Mouse (Mus musculus): Measurements from ENCODE around the gene Ost4. TPM values are rescaled to one million over a fixed set of nuclear protein-coding genes. Genes with fewer than 3 reads are reported as not detected.

The Ost4 gene
- polyA plus RNA-seq, 1 experiment from 2014 or later = 517 TPM

GRCm38 (mm10) chr5:30915974-30916433 lies 8.4 kb upstream of the Ost4 start:
- ATAC-seq (replicated peaks; ENCODE audit: low FRiP score, low read depth) (peak; percentile 77), DNase-seq (ENCODE audit: low spot score) (peak; percentile 99)
- Histone ChIP-seq H3K4me3 (replicated peaks; ENCODE audit: low read depth, low read length) (peak overlapping the region; percentile 53; the same call in 1 of the 2 replicates), H3K36me3 (ENCODE audit: insufficient read depth, low read length) (peaks cover 21% of the 10 kb centered on the region; the same call in 1 of the 2 replicates), H3K27me3 (ENCODE audit: insufficient read depth, low read length) (no peaks in the 10 kb centered on the region), H3K4me1 (replicated peaks; ENCODE audit: insufficient read depth, low read length) (peaks cover 29% of the 10 kb centered on the region), H3K9ac (ENCODE audit: low read depth, low read length) (no peak overlapping the region), H3K4me2 (ENCODE audit: low read length) (peak overlapping the region; percentile 68), H3K27ac (peak overlapping the region; percentile 76), H3K9me3 (replicated peaks; ENCODE audit: low read length) (no peaks in the 10 kb centered on the region)
- TF ChIP-seq CTCF (IDR thresholded peaks at IDR 0.05; ENCODE audit: low read depth) = peak; percentile 82
- 3% methylated on average over 7 of the region's 7 CpGs for WGBS

DNA sequence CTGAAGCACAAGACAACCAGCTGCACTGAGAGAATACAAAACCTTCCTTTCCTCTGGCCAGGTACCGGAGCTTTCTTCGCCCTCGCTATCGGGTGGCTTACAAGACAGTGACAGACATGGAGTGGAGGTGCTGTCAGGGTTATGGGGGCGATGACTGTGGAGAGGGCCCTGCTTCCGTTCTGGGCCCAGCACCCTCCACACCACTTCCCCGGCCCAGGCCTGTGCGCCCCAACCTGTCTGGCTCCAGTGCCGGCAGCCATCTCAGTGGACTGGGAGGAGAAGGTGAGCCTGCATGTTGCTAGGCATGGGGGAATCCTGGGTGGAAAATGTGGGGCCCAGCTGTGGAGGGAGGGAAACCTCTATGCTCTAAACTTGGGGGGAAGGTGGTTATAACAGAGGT lies 7.9 kb upstream of the Ost4 start:
- 32% methylated on average over 9 of the region's 9 CpGs for WGBS

GRCm38 (mm10) chr5:30914849-30915248 lies 7.3 kb upstream of the Ost4 start:
- Histone ChIP-seq H3K27me3 (ENCODE audit: insufficient read depth, low read length) (no peaks in the 10 kb centered on the region), H3K36me3 (ENCODE audit: insufficient read depth, low read length) (peaks cover 21% of the 10 kb centered on the region; the same call in 1 of the 2 replicates), H3K27ac (peak overlapping the region; percentile 93; the same call in 1 of the 2 replicates), H3K4me1 (replicated peaks; ENCODE audit: insufficient read depth, low read length) (peaks cover 28% of the 10 kb centered on the region), H3K9me3 (replicated peaks; ENCODE audit: low read length) (no peaks in the 10 kb centered on the region), H3K4me3 (replicated peaks; ENCODE audit: low read depth, low read length) (peak overlapping the region; percentile 53), H3K9ac (ENCODE audit: low read depth, low read length) (peak overlapping the region; percentile 68), H3K4me2 (ENCODE audit: low read length) (peak overlapping the region; percentile 68)
- 28% methylated on average over 6 of the region's 6 CpGs for WGBS
- DNase-seq (ENCODE audit: low spot score) (no peak), ATAC-seq (replicated peaks; ENCODE audit: low FRiP score, low read depth) (no peak)
- no peak for TF ChIP-seq CTCF (IDR thresholded peaks at IDR 0.05; ENCODE audit: low read depth)

More for the DNA sequence above, 7.9 kb upstream of the Ost4 start:
- no peak for TF ChIP-seq CTCF (IDR thresholded peaks at IDR 0.05; ENCODE audit: low read depth)
- ATAC-seq (replicated peaks; ENCODE audit: low FRiP score, low read depth) = peak; percentile 9; the same call in 1 of the 2 replicates
- peaks cover 28% of the 10 kb centered on the region for H3K4me1 ChIP-seq (replicated peaks; ENCODE audit: insufficient read depth, low read length)
- H3K9me3 ChIP-seq (replicated peaks; ENCODE audit: low read length) = no peaks in the 10 kb centered on the region
- peak overlapping the region; percentile 76 for H3K27ac ChIP-seq
- DNase-seq (ENCODE audit: low spot score) = no peak
- no peaks in the 10 kb centered on the region for H3K27me3 ChIP-seq (ENCODE audit: insufficient read depth, low read length)
- H3K9ac ChIP-seq (ENCODE audit: low read depth, low read length) = peak overlapping the region; percentile 46
- H3K4me3 ChIP-seq (replicated peaks; ENCODE audit: low read depth, low read length) = peak overlapping the region; percentile 53
- H3K4me2 ChIP-seq (ENCODE audit: low read length) = peak overlapping the region; percentile 68
- peaks cover 21% of the 10 kb centered on the region; the same call in 1 of the 2 replicates for H3K36me3 ChIP-seq (ENCODE audit: insufficient read depth, low read length)

DNA sequence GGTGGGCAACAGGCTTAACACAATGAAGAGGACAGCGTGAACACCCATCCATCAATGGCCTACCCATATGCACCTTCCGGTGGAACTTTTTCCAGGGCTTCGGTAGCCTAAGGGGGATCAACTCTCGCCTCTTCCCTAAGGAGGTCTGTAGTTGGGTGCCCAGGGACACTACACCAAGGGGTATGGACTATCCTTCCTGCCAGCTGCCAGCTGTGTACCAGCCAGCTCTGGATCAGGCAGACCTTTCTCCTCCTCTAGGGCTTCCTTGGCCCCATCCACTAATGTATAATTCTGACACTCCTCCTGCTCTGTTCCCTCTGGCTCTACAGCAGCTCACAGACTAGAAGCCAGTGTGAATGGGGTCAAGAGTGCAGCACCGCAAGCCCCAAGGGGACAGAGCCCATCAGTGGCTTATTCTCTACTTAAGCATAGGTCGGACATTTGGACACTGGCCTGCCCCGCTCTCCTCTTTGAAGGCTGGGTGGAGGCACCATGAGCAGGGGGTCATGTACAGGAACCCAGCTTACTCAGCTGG lies 6.6 kb upstream of the Ost4 start:
- peak overlapping the region; percentile 68 for H3K9ac ChIP-seq (ENCODE audit: low read depth, low read length)
- 32% methylated on average over 7 of the region's 7 CpGs for WGBS
- no peak for DNase-seq (ENCODE audit: low spot score)
- peak overlapping the region; percentile 68 for H3K4me2 ChIP-seq (ENCODE audit: low read length)
- no peak for TF ChIP-seq CTCF (IDR thresholded peaks at IDR 0.05; ENCODE audit: low read depth)
- H3K27me3 ChIP-seq (ENCODE audit: insufficient read depth, low read length) = no peaks in the 10 kb centered on the region
- H3K4me3 ChIP-seq (replicated peaks; ENCODE audit: low read depth, low read length) = peak overlapping the region; percentile 53
- peak overlapping the region; percentile 93 for H3K27ac ChIP-seq
- H3K36me3 ChIP-seq (ENCODE audit: insufficient read depth, low read length) = peaks cover 21% of the 10 kb centered on the region; the same call in 1 of the 2 replicates
- H3K9me3 ChIP-seq (replicated peaks; ENCODE audit: low read length) = no peaks in the 10 kb centered on the region
- no peak for ATAC-seq (replicated peaks; ENCODE audit: low FRiP score, low read depth)
- H3K4me1 ChIP-seq (replicated peaks; ENCODE audit: insufficient read depth, low read length) = peaks cover 28% of the 10 kb centered on the region

DNA sequence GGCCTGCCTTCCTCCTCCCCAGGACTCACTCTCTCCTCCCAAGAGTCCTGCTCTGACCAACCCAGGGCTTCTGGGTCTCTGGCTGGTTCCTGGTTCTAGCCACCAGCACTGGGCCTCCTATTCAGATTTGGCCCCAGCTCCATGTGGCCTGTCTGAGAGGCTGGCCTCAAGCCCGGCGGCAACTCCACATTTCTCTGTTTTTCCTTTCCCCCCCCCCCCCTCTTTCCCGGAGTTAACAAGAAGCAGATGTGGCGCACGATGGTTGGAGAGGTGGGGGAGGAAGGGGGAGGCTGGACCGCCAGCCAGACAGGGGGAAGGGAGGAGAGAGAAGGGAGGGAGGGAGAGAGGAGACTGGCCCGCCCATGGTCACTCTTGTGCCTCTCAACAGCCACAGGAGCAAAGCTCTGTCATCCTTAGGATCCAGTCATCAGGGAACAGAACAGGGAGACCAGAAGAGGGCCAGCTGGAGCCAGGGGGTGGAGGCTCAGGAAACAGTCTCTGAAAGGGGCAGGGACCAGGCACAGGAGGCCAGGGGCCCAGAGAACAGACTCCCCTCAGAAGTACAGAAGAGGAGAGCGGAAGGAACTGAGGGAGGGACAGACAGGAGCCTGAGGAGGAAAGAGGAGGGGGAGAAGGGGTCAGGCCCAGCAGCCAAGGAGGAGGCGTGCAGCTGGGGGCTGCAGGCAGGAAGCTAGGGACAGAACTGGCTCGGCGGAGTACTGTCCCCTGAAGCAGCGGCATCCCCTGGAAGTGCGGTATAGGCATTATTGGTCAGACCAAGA lies 5.7 kb upstream of the Ost4 start, which contains the start of gene Emilin1:
Emilin1 (plus strand) TSS at position 343 of the 782 bp plus-strand sequence.
- no peaks in the 10 kb centered on the region for H3K9me3 ChIP-seq (replicated peaks; ENCODE audit: low read length)
- TF ChIP-seq CTCF (IDR thresholded peaks at IDR 0.05; ENCODE audit: low read depth) = peak; percentile 27; the same call in 1 of the 2 replicates
- peak; percentile 96 for DNase-seq (ENCODE audit: low spot score)
- peak within 1 kb of the TSS; percentile 68 for H3K4me2 ChIP-seq (ENCODE audit: low read length)
- peak within 1 kb of the TSS; percentile 93 for H3K27ac ChIP-seq
- H3K4me3 ChIP-seq (replicated peaks; ENCODE audit: low read depth, low read length) = peak within 1 kb of the TSS; percentile 53
- peaks cover 34% of the 10 kb centered on the region for H3K4me1 ChIP-seq (replicated peaks; ENCODE audit: insufficient read depth, low read length)
- 15% methylated on average over 13 of the region's 13 CpGs for WGBS
- H3K9ac ChIP-seq (ENCODE audit: low read depth, low read length) = peak within 1 kb of the TSS; percentile 68
- H3K36me3 ChIP-seq (ENCODE audit: insufficient read depth, low read length) = peaks cover 13% of the 10 kb centered on the region; the same call in 1 of the 2 replicates
- peak; percentile 76 for ATAC-seq (replicated peaks; ENCODE audit: low FRiP score, low read depth)
- H3K27me3 ChIP-seq (ENCODE audit: insufficient read depth, low read length) = no peaks in the 10 kb centered on the region

DNA sequence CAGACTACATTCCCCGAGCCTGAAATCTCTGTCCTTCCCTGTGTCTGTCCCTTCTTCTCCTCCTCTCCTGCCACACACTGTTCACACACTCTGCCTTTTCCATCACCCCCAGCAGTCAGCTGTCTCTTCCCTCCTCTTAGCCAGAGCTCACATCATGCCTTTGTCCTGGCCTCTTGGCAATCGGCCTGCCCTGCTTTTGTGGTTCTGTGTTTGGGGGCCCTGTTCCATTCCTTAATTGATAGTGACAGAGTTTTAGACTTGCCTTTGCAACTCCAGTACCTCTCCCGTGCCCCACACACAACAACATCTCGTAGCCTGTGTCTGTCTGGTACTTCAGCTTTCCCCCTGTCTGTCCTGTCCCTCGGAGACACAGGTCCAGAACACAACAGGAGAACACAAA lies 4.6 kb upstream of the Ost4 start:
- peaks cover 36% of the 10 kb centered on the region for H3K4me1 ChIP-seq (replicated peaks; ENCODE audit: insufficient read depth, low read length)
- no peaks in the 10 kb centered on the region for H3K27me3 ChIP-seq (ENCODE audit: insufficient read depth, low read length)
- WGBS = 61% methylated on average over 5 of the region's 5 CpGs
- peak overlapping the region; percentile 93 for H3K27ac ChIP-seq
- DNase-seq (ENCODE audit: low spot score) (peak; percentile 22), ATAC-seq (replicated peaks; ENCODE audit: low FRiP score, low read depth) (no peak)
- 0 out of 2 replicates have a peak overlapping the region, but pooled peaks have one; percentile 27 for H3K9ac ChIP-seq (ENCODE audit: low read depth, low read length)
- H3K4me2 ChIP-seq (ENCODE audit: low read length) = no peak overlapping the region
- TF ChIP-seq CTCF (IDR thresholded peaks at IDR 0.05; ENCODE audit: low read depth) = no peak
- 0 out of 2 replicates have a peak, but pooled peaks cover 3% of the 10 kb centered on the region for H3K36me3 ChIP-seq (ENCODE audit: insufficient read depth, low read length)
- no peak overlapping the region for H3K4me3 ChIP-seq (replicated peaks; ENCODE audit: low read depth, low read length)
- no peaks in the 10 kb centered on the region for H3K9me3 ChIP-seq (replicated peaks; ENCODE audit: low read length)

Measured in kidney, postnatal 0 days (tissue).